Mouse (Mus musculus) erythroblast, embryonic 14.5 days (primary cell): ENCODE measurements around the gene BC048679.

ENCODE experiments used
- GATA1 ChIP-seq: IDR thresholded peaks from 2 replicates; pipeline ENCODE4 v1.6.1; 2012; ENCODE audit warnings: low read length, inconsistent platforms, mixed read lengths
- TAL1 ChIP-seq: IDR thresholded peaks from 3 replicates; pipeline ENCODE4 v1.6.1; 2012; ENCODE audit warnings: low read length, inconsistent platforms, mixed read lengths

GRCm38 (mm10) chr7:81539565-81539964 is 41.5 kb upstream of the BC048679 start:
- TF ChIP-seq GATA1 = no peak
- no peak for TF ChIP-seq TAL1
